In the genomic region with DNA sequence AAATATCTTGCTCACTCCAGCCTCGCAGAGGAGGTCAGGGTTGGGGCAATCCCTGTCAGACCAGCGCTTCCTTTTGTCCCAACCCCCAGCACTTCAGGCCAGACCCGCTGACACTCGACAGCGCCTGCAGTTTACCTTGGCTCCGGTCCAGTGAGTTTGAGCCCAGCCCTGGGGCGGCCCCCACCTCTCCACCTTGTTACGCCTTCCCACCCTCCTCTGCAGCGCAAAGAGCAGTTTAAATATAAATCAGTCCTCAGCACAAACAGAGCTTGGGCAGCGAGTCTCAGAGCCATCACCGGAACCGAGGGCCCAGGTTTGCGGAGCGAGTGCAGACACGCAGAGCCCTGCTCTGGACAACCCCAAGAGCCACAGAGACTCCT, we compare ENCODE assay signal across 8 mouse cellular contexts. TPM values are rescaled to one million over a fixed set of nuclear protein-coding genes. Genes with fewer than 3 reads are reported as not detected.
DNase-seq lines count a peak whose midpoint lies in the region; ATAC-seq and TF ChIP-seq lines count a peak whose summit lies in the region.

No protein-coding gene starts in this region.

- no peaks in the 10 kb centered on the region for H3K9me3 ChIP-seq in intestine, postnatal 0 days (ENCODE audit: control insufficient read depth)
- H3K9me3 ChIP-seq in liver, embryonic 15.5 days (replicated peaks): no peaks in the 10 kb centered on the region

- no peak for TF ChIP-seq CTCF in intestine, postnatal 0 days (IDR thresholded peaks at IDR 0.05; ENCODE audit: low read depth)
- no peak for TF ChIP-seq CTCF in thymus, adult 2 months (IDR thresholded peaks at IDR 0.05; ENCODE audit: borderline replicate concordance, control insufficient read depth, extremely low read depth, insufficient read depth, low read length, poor library complexity)

- H3K4me3 ChIP-seq in intestine, postnatal 0 days (ENCODE audit: low read depth, low read length): peak overlapping the region; percentile 59
- H3K4me3 ChIP-seq in liver, embryonic 15.5 days (replicated peaks): peak overlapping the region; percentile 50
- H3K4me3 ChIP-seq in thymus, adult 2 months (ENCODE audit: control insufficient read depth, insufficient read depth, low read length): no peak overlapping the region

- peaks cover 6% of the 10 kb centered on the region; the same call in 1 of the 2 replicates for H3K4me1 ChIP-seq in intestine, postnatal 0 days (replicated peaks; ENCODE audit: control insufficient read depth, insufficient read depth, low read length)
- H3K4me1 ChIP-seq in liver, embryonic 15.5 days (replicated peaks): peaks cover 7% of the 10 kb centered on the region
- H3K4me1 ChIP-seq in thymus, adult 2 months (replicated peaks; ENCODE audit: control insufficient read depth, insufficient read depth, low read length): no peaks in the 10 kb centered on the region

- H3K9ac ChIP-seq in intestine, postnatal 0 days (ENCODE audit: low read depth, low read length): peak overlapping the region; percentile 67
- peak overlapping the region; percentile 37; the same call in 1 of the 2 replicates for H3K9ac ChIP-seq in liver, embryonic 15.5 days

- peak overlapping the region; percentile 91 for H3K27ac ChIP-seq in intestine, postnatal 0 days (ENCODE audit: low read depth, low read length)
- peak overlapping the region; percentile 78 for H3K27ac ChIP-seq in liver, embryonic 15.5 days (replicated peaks)
- H3K27ac ChIP-seq in thymus, adult 2 months (ENCODE audit: control insufficient read depth, insufficient read depth, low read length): no peak overlapping the region

- peak overlapping the region; percentile 90 for H3K4me2 ChIP-seq in intestine, postnatal 0 days (replicated peaks; ENCODE audit: low read depth)
- H3K4me2 ChIP-seq in liver, embryonic 15.5 days: peak overlapping the region; percentile 61

- no peaks in the 10 kb centered on the region for H3K27me3 ChIP-seq in intestine, postnatal 0 days (replicated peaks; ENCODE audit: control insufficient read depth, insufficient read depth, low read length)
- H3K27me3 ChIP-seq in liver, embryonic 15.5 days: peaks cover 35% of the 10 kb centered on the region
- peaks cover 5% of the 10 kb centered on the region; the same call in 1 of the 2 replicates for H3K27me3 ChIP-seq in thymus, adult 2 months (ENCODE audit: control insufficient read depth, insufficient read depth, low read length)

- no peaks in the 10 kb centered on the region for H3K36me3 ChIP-seq in intestine, postnatal 0 days (ENCODE audit: control insufficient read depth, insufficient read depth)
- H3K36me3 ChIP-seq in liver, embryonic 15.5 days (replicated peaks): no peaks in the 10 kb centered on the region
- H3K36me3 ChIP-seq in thymus, adult 2 months (ENCODE audit: control insufficient read depth, insufficient read depth, low read length): no peaks in the 10 kb centered on the region

- 0% methylated on average over 15 of the region's 15 CpGs for WGBS in intestine, postnatal 0 days
- 5% methylated on average over 15 of the region's 15 CpGs for WGBS in liver, embryonic 15.5 days (ENCODE audit: insufficient replicate concordance)
- WGBS in thymus, adult 2 months: 15% methylated on average over 15 of the region's 15 CpGs

- DNase-seq in cerebellum, adult 11-12 months: peak; percentile 7
- DNase-seq in cerebellum, adult 11 months: no peak
- DNase-seq in cerebellum, postnatal 25 days: peak; percentile 19 to 33
- peak; percentile 66 to 80 for DNase-seq in heart, adult 18-20 months
- DNase-seq in ovary, postnatal 14 days (ENCODE audit: low spot score): peak; percentile 11
- no peak for DNase-seq in thymus, adult 2 months

- TF ChIP-seq POLR2A in thymus, adult 2 months (IDR thresholded peaks at IDR 0.05; ENCODE audit: control insufficient read depth, extremely low read depth, insufficient read depth, low read length, poor library complexity): no peak

- ATAC-seq in intestine, postnatal 0 days: peak; percentile 73
- peak; percentile 84 for ATAC-seq in liver, embryonic 15.5 days (ENCODE audit: insufficient read depth)

RNA-seq across cellular contexts. Expression of gene Slco2a1, which starts 19.2 kb away (rescaled TPM):
- total RNA-seq in heart, adult 18-20 months (2021): 1 to 10 TPM; 1.8 to 3.8 TPM
- polyA plus RNA-seq in intestine, postnatal 0 days (2015; fragmentation: Nextera tagmentation; extraction: Ambion mirVana): 41.2 and 45.9 TPM in 2 replicates
- 7.3 and 8.6 TPM in 2 replicates for polyA plus RNA-seq in liver, embryonic 15.5 days (2015; fragmentation: Nextera tagmentation; extraction: Ambion mirVana)
- 26.6 and 30.5 TPM in 2 replicates for polyA plus RNA-seq in thymus, adult 2 months (2012; rRNA removed)

Comparison
In these comparisons a context has a peak if more than half of its experiments do, and no peak if none do; other contexts are left out.
1. DNase-seq: peak in cerebellum, adult 11-12 months (single experiment), cerebellum, postnatal 25 days (2 of 2), heart, adult 18-20 months (2 of 2) and ovary, postnatal 14 days (single experiment); none in cerebellum, adult 11 months (single experiment) and thymus, adult 2 months (single experiment).